Mouse (Mus musculus): ENCODE data around the gene F5. TPM values are rescaled to one million over a fixed set of nuclear protein-coding genes. Genes with fewer than 3 reads are reported as not detected.

The F5 gene
- total RNA-seq, 2 experiments from 2014 or later, result 0.94 to 1.1 TPM

- intact Hi-C loops (cut with DNase I), result no loop called here
- no peak for DNase-seq (ENCODE audit: low spot score in 2 of 2)
These were observed 1.2 kb downstream of the F5 start for GRCm38 (mm10) chr1:164152836-164153235.

- intact Hi-C loops (cut with DNase I), result loop anchor here (2.0 kb wide), 1 partner anchor 28 kb away; no protein-coding TSS in a partner anchor
- no peak for DNase-seq (ENCODE audit: low spot score in 2 of 2)
These were observed 3.3 kb downstream of the F5 start for GRCm38 (mm10) chr1:164154983-164155382.

DNA sequence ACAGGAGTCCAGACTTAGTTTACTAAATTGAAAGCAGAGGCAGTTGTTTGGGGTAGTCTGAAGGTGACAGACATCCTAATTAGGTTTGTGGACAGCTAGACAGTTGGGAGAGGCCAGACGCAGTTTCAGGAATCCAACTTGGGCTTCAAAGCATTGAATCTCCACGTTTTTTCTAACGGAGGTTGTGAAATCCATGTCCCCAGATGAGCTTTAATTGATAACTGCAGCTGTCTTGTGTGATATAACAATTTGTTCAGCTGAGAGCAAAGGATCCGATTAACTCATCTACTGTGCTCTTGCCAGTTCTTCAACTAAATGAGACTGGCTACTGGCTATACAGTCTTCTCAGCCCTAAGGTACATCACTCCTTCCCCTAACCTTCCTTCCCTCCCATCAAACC is 6.9 kb downstream of the F5 start:
- intact Hi-C loops (cut with DNase I), result no loop called here
- DNase-seq (ENCODE audit: low spot score in 2 of 2), result no peak

DNA sequence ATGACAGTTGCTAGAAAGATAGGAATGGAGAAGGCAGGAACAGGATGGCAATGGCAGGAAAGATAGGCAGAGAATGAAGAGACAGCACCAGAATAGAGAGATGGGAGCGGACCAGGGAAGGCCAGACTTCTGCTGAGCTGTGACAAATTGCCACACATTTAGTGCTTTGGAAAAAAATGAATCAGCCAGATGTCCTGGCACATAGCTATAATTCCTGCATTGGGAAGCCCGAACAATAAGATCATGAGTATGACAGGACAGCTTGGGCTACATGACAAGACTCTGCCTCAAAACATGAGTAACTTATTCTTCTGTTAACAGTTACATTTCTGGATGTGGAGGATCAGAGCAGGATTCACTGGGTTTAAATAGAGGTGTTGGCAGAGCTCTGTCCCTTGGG is 8.1 kb downstream of the F5 start:
- intact Hi-C loops (cut with DNase I), result no loop called here
- DNase-seq (ENCODE audit: low spot score in 2 of 2), result no peak

GRCm38 (mm10) chr1:164162745-164163144 is 11.1 kb downstream of the F5 start:
- intact Hi-C loops (cut with DNase I), result no loop called here

DNA sequence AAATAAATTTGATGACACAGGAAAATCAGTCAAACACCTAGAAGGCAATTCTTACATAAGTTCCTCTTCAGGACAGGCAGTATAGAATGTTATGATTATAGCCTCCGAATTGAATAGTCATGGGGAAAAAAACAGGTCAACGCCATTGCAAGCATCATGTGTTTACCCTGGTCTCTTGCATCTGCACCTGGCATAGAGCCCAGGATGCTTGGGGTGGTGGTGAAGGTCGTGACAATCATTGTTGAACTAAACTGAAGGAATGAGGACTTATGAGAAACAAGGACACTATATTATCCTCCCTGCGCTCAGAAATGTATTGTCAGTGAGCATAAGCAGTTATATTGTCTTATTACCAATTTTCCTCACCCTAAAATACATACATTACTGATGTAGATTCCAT is 17.2 kb downstream of the F5 start:
- DNase-seq (ENCODE audit: low spot score in 2 of 2), result no peak
- intact Hi-C loops (cut with DNase I), result no loop called here

More at GRCm38 (mm10) chr1:164162745-164163144, 11.1 kb downstream of the F5 start:
- peak in 1 of 2 experiments; percentile 8 for DNase-seq (ENCODE audit: low spot score in 2 of 2)

GRCm38 (mm10) chr1:164170434-164170833 is 18.8 kb downstream of the F5 start:
- no peak for DNase-seq (ENCODE audit: low spot score in 2 of 2)
- intact Hi-C loops (cut with DNase I), result no loop called here

- DNase-seq (ENCODE audit: low spot score in 2 of 2), result no peak
- intact Hi-C loops (cut with DNase I), result no loop called here
These were observed 21.5 kb downstream of the F5 start for GRCm38 (mm10) chr1:164173145-164173544.

DNA sequence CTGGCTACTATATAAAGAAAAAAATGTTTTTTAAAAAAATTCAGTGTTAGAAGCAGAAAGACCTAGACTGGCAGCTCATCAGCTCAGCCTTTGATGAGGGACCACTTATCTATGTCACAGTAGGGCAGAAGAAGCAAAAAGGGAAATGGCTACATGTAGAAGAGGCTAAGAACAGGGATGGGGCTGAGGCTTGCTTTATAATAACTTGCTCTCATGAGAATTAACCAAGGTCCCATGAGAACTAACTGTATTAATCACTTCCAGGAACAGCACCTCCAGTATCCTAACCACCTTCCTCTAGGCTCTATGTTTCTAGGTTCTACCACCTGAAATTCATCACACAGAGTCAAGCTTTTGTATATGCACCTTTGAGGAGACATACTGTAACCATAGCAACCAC is 25.2 kb downstream of the F5 start:
- intact Hi-C loops (cut with DNase I), result no loop called here
- no peak for DNase-seq (ENCODE audit: low spot score in 2 of 2)

DNA sequence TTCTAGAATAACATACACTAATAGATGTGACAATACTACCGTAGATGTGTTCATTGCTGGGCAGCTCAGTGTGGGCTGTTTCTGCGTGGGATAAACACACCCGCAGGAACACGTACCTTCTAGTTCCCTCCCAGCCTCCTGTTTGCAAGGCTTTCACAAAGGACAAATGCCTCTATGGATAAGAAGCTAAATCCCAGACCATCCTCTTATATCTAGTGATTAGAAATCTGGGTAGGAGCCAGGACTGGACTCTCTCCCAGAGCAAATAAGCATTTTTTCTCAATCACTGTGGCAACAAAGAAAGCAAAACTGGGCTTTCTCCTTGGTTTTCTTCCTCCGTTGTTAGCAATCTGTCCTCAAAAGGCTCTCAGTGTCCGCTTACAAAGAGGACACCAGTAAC is 26.8 kb downstream of the F5 start:
- peak in 1 of 2 experiments; percentile 11 for DNase-seq (ENCODE audit: low spot score in 2 of 2)
- intact Hi-C loops (cut with DNase I), result no loop called here

DNA sequence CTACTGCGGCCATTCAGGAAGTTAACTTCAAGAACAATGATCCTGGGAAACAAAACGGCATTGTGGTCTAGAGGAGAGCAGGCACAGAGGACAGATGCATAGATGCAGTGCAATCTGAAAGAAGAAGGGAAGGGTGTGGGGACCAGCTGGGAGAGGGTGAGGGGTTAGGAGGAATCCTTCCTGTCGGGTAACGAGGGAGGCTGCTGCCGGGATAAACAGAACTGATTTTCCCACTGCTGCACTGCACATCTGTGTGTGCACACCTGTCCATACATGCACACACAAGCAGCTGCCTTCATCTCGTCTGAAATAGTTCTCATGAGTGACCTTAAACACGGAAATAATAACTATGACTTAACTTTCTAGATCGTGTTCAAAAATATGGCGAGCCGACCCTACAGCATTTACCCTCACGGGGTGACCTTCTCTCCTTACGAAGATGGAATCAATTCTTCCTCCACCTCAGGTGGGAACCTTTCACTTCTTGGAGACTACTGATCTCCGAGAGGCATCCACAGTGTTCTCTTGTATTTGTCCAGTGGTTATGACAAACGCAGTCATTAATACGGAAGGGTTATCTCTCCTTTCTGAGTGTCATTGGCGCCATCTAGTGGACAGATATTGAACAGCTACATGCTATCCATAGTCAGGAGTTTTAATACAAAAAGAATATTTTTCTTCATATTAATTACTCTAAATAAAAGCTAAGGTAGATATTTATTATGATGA is 32.7 kb downstream of the F5 start:
- DNase-seq (ENCODE audit: low spot score in 2 of 2), result peak; percentile 68 to 69
- intact Hi-C loops (cut with DNase I), result loop anchor here (1.0 kb wide), 1 partner anchor 36 kb away; no protein-coding TSS in a partner anchor

- no peak for DNase-seq (ENCODE audit: low spot score in 2 of 2)
- intact Hi-C loops (cut with DNase I), result loop anchor here (1.0 to 5.0 kb wide), 2 partner anchors 37 to 178 kb away; no protein-coding TSS in a partner anchor
These were observed 33.2 kb downstream of the F5 start for GRCm38 (mm10) chr1:164184871-164185223.

GRCm38 (mm10) chr1:164185316-164185715 is 33.7 kb downstream of the F5 start:
- no peak for DNase-seq (ENCODE audit: low spot score in 2 of 2)
- intact Hi-C loops (cut with DNase I), result loop anchor here (5.0 kb wide), 1 partner anchor 178 kb away; no protein-coding TSS in a partner anchor

GRCm38 (mm10) chr1:164187002-164187560 is 35.4 kb downstream of the F5 start:
- intact Hi-C loops (cut with DNase I), result loop anchor here (5.0 kb wide), 1 partner anchor 180 kb away; no protein-coding TSS in a partner anchor

DNA sequence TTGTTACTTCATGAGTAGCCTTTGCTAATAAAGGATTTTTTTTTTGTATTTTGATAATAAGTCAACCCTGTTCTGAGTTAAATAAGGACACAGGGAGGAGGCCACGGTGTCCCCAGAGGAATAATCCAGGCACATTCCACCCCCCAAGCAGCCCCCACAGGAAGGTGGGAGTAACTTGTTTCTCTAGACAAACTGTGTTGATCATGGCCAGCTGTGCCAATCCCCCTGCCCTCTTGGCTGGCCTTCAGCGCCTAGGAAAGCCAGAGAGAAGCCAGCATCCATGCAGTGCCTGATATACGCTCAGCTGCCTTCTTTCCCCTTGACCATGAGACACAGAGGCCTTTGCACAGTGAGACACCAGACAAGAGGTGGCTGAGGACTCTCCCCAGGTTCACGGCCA is 47.9 kb downstream of the F5 start:
- no peak for DNase-seq (ENCODE audit: low spot score in 2 of 2)
- intact Hi-C loops (cut with DNase I), result no loop called here

More at GRCm38 (mm10) chr1:164187002-164187560, 35.4 kb downstream of the F5 start:
- no peak for DNase-seq (ENCODE audit: low spot score in 2 of 2)

- DNase-seq (ENCODE audit: low spot score in 2 of 2), result no peak
These were observed 56.8 kb downstream of the F5 start for GRCm38 (mm10) chr1:164208437-164208836.

GRCm38 (mm10) chr1:164210899-164211298 is 59.3 kb downstream of the F5 start:
- intact Hi-C loops (cut with DNase I), result no loop called here
- DNase-seq (ENCODE audit: low spot score in 2 of 2), result no peak

More at GRCm38 (mm10) chr1:164208437-164208836, 56.8 kb downstream of the F5 start:
- intact Hi-C loops (cut with DNase I), result no loop called here

DNA sequence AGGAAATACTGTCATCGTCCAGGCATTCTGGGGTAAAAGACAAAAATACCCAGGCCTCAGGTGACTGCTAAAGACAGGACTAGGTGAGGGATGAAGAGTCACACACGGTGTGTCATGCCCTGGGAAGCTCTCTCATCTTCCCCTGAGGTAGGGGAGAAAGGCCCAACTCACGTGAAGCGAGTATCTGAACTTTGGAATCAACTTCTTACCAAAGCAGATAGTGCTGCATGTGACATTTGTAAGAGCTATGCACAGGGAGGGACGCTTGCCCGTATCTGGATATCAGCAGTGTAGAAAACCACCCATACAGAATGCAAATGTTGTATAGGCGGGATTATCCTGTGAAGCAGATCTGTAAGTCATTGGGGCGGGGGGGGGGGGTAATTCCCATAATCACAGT is 61.0 kb downstream of the F5 start:
- intact Hi-C loops (cut with DNase I), result no loop called here
- no peak for DNase-seq (ENCODE audit: low spot score in 2 of 2)

GRCm38 (mm10) chr1:164214190-164214589 is 62.6 kb downstream of the F5 start:
- intact Hi-C loops (cut with DNase I), result no loop called here
- DNase-seq (ENCODE audit: low spot score in 2 of 2), result no peak

GRCm38 (mm10) chr1:164215097-164215496 is 63.5 kb downstream of the F5 start:
- intact Hi-C loops (cut with DNase I), result no loop called here
- no peak for DNase-seq (ENCODE audit: low spot score in 2 of 2)

- DNase-seq (ENCODE audit: low spot score in 2 of 2), result no peak
These were observed 63.9 kb downstream of the F5 start for GRCm38 (mm10) chr1:164215540-164215939.

More at GRCm38 (mm10) chr1:164215540-164215939, 63.9 kb downstream of the F5 start:
- intact Hi-C loops (cut with DNase I), result no loop called here
